Mouse (Mus musculus) intestine, embryonic 14.5 days (tissue): Measurements from ENCODE around the gene Pak6. TPM values are rescaled to one million over a fixed set of nuclear protein-coding genes. Genes with fewer than 3 reads are reported as not detected.

Experiments used
- ATAC-seq: fragments of 200-750 bp; cut with Nextera tagmentation; replicated peaks from 2 replicates; pipeline ENCODE4 v1.8.0; 2017; ENCODE audit warnings: low read depth, moderate number of reproducible peaks, moderate TSS enrichment, moderate library complexity; ENCODE audit not compliant: low FRiP score, low TSS enrichment
- DNase-seq: peaks from one replicate; pipeline ENCODE4 v3.0.0-alpha.2; 2018; ENCODE audit warnings: low spot score
- H3K27ac ChIP-seq: fragments of 300-500 bp; sonication (generic); 2 replicates; pipeline ENCODE4 v1.5.1; 2014; ENCODE audit warnings: low read depth, mild to moderate bottlenecking, control low read depth
- H3K27me3 ChIP-seq: fragments of 300-500 bp; sonication (generic); replicated peaks from 2 replicates; pipeline ENCODE4 v1.6.1; 2014; ENCODE audit warnings: low read length, control low read depth; ENCODE audit not compliant: control insufficient read depth, insufficient read depth
- H3K36me3 ChIP-seq: fragments of 300-500 bp; sonication (generic); 2 replicates; pipeline ENCODE4 v1.6.1; 2014; ENCODE audit warnings: low read length, control low read depth; ENCODE audit not compliant: control insufficient read depth, insufficient read depth
- H3K4me1 ChIP-seq: fragments of 300-500 bp; sonication (generic); replicated peaks from 2 replicates; pipeline ENCODE4 v1.6.1; 2014; ENCODE audit warnings: low read length, control low read depth, mixed read lengths; ENCODE audit not compliant: control insufficient read depth, insufficient read depth
- H3K4me2 ChIP-seq: fragments of 300-500 bp; sonication (generic); 2 replicates; pipeline ENCODE4 v1.6.1; 2014; ENCODE audit warnings: low read length
- H3K4me3 ChIP-seq: fragments of 300-500 bp; sonication (generic); 2 replicates; pipeline ENCODE4 v1.5.1; 2014; ENCODE audit warnings: low read depth, low read length, control low read depth, mixed read lengths
- H3K9ac ChIP-seq: fragments of 300-500 bp; sonication (generic); 2 replicates; pipeline ENCODE4 v1.6.1; 2014; ENCODE audit warnings: mild to moderate bottlenecking, low read length
- H3K9me3 ChIP-seq: fragments of 300-500 bp; sonication (generic); 2 replicates; pipeline ENCODE4 v1.6.1; 2016; ENCODE audit warnings: low read length, control low read depth; ENCODE audit not compliant: control insufficient read depth
- WGBS: fragments of 180-500 bp; shearing (Covaris S2); extraction: QIAGEN DNeasy Blood & Tissue Kit; methylation state at CpG from one replicate; pipeline ENCODE4 v1.1.7; 2014; 5-methylcytosine and 5-hydroxymethylcytosine counted together
- polyA plus RNA-seq: library from polyadenylated mRNA; unstranded; fragments of >200 nt; fragmentation: Nextera tagmentation; extraction: Ambion mirVana; gene quantifications from 2 replicates; pipeline ENCODE4 v1.2.1, GENCODE M21; 2014

Pak6 gene
- polyA plus RNA-seq, 1 experiment from 2014 or later: 2.7 TPM

- DNase-seq: no peak
- WGBS: 32% methylated on average over 2 of the region's 2 CpGs
- Histone ChIP-seq H3K9me3 (no peaks in the 10 kb centered on the region), H3K4me1 (no peaks in the 10 kb centered on the region), H3K9ac (no peak overlapping the region), H3K4me2 (no peak overlapping the region), H3K4me3 (no peak overlapping the region), H3K27ac (no peak overlapping the region), H3K27me3 (peaks cover 20% of the 10 kb centered on the region), H3K36me3 (no peaks in the 10 kb centered on the region)
- no peak for ATAC-seq
These were observed 6.7 kb downstream of the Pak6 start for GRCm38 (mm10) chr2:118669785-118670184.

- peaks cover 38% of the 10 kb centered on the region for H3K27me3 ChIP-seq
- no peaks in the 10 kb centered on the region for H3K9me3 ChIP-seq
- ATAC-seq (no peak), DNase-seq (no peak)
- no peak overlapping the region for H3K27ac ChIP-seq
- H3K4me3 ChIP-seq: no peak overlapping the region
- no peak overlapping the region for H3K9ac ChIP-seq
- no peak overlapping the region for H3K4me2 ChIP-seq
- no peaks in the 10 kb centered on the region for H3K36me3 ChIP-seq
- no peaks in the 10 kb centered on the region for H3K4me1 ChIP-seq
- WGBS: 92% methylated on average over 1 of the region's 1 CpGs
These were observed 8.6 kb downstream of the Pak6 start for GRCm38 (mm10) chr2:118671728-118672127.

- H3K27me3 ChIP-seq: peaks cover 60% of the 10 kb centered on the region
- H3K4me3 ChIP-seq: no peak overlapping the region
- no peaks in the 10 kb centered on the region for H3K36me3 ChIP-seq
- H3K4me1 ChIP-seq: peaks cover 5% of the 10 kb centered on the region
- H3K9ac ChIP-seq: no peak overlapping the region
- no peak overlapping the region for H3K27ac ChIP-seq
- no peak overlapping the region for H3K4me2 ChIP-seq
- ATAC-seq (no peak), DNase-seq (no peak)
- WGBS: 32% methylated on average over 15 of the region's 15 CpGs
- H3K9me3 ChIP-seq: no peaks in the 10 kb centered on the region
These were observed 10.8 kb downstream of the Pak6 start for GRCm38 (mm10) chr2:118673686-118674465.

- no peak overlapping the region for H3K9ac ChIP-seq
- no peak overlapping the region for H3K4me2 ChIP-seq
- peaks cover 66% of the 10 kb centered on the region for H3K27me3 ChIP-seq
- DNase-seq: no peak
- no peak for ATAC-seq
- H3K4me1 ChIP-seq: peaks cover 5% of the 10 kb centered on the region
- no peak overlapping the region for H3K27ac ChIP-seq
- H3K36me3 ChIP-seq: no peaks in the 10 kb centered on the region
- no peaks in the 10 kb centered on the region for H3K9me3 ChIP-seq
- no peak overlapping the region for H3K4me3 ChIP-seq
- 23% methylated on average over 7 of the region's 7 CpGs for WGBS
These were observed 11.4 kb downstream of the Pak6 start for GRCm38 (mm10) chr2:118674500-118674899.

GRCm38 (mm10) chr2:118676839-118677741 is 14.0 kb downstream of the Pak6 start:
- no peak overlapping the region for H3K27ac ChIP-seq
- DNase-seq (peak; percentile 76), ATAC-seq (peak; percentile 75)
- H3K9ac ChIP-seq: peak overlapping the region; percentile 53
- H3K4me2 ChIP-seq: peak overlapping the region; percentile 96
- H3K4me1 ChIP-seq: peaks cover 5% of the 10 kb centered on the region
- WGBS: under 1% methylated on average over 89 of the region's 89 CpGs
- H3K27me3 ChIP-seq: peaks cover 67% of the 10 kb centered on the region
- H3K9me3 ChIP-seq: no peaks in the 10 kb centered on the region
- no peaks in the 10 kb centered on the region for H3K36me3 ChIP-seq
- H3K4me3 ChIP-seq: peak overlapping the region; percentile 47

GRCm38 (mm10) chr2:118677817-118678216 is 14.7 kb downstream of the Pak6 start:
- peak overlapping the region; percentile 53; the same call in 1 of the 2 replicates for H3K9ac ChIP-seq
- peaks cover 66% of the 10 kb centered on the region for H3K27me3 ChIP-seq
- H3K4me3 ChIP-seq: peak overlapping the region; percentile 47
- peak overlapping the region; percentile 96 for H3K4me2 ChIP-seq
- H3K4me1 ChIP-seq: peaks cover 5% of the 10 kb centered on the region
- H3K36me3 ChIP-seq: no peaks in the 10 kb centered on the region
- H3K27ac ChIP-seq: no peak overlapping the region
- WGBS: 7% methylated on average over 4 of the region's 4 CpGs
- ATAC-seq (peak; percentile 8; the same call in 1 of the 2 replicates), DNase-seq (no peak)
- no peaks in the 10 kb centered on the region for H3K9me3 ChIP-seq

GRCm38 (mm10) chr2:118679577-118679976 is 16.5 kb downstream of the Pak6 start:
- no peaks in the 10 kb centered on the region for H3K36me3 ChIP-seq
- no peak for ATAC-seq
- H3K27me3 ChIP-seq: peaks cover 49% of the 10 kb centered on the region
- H3K4me3 ChIP-seq: no peak overlapping the region
- H3K4me1 ChIP-seq: peaks cover 5% of the 10 kb centered on the region
- 75% methylated on average over 3 of the region's 3 CpGs for WGBS
- DNase-seq: no peak
- H3K9me3 ChIP-seq: no peaks in the 10 kb centered on the region
- no peak overlapping the region for H3K9ac ChIP-seq
- no peak overlapping the region for H3K27ac ChIP-seq
- no peak overlapping the region for H3K4me2 ChIP-seq

GRCm38 (mm10) chr2:118680926-118681325 is 17.8 kb downstream of the Pak6 start:
- no peak overlapping the region for H3K27ac ChIP-seq

More at GRCm38 (mm10) chr2:118680926-118681325, 17.8 kb downstream of the Pak6 start:
- H3K9me3 ChIP-seq: no peaks in the 10 kb centered on the region
- no peak overlapping the region for H3K4me2 ChIP-seq
- DNase-seq (no peak), ATAC-seq (no peak)
- H3K4me1 ChIP-seq: peaks cover 5% of the 10 kb centered on the region
- H3K9ac ChIP-seq: no peak overlapping the region
- H3K27me3 ChIP-seq: peaks cover 36% of the 10 kb centered on the region
- no peaks in the 10 kb centered on the region for H3K36me3 ChIP-seq
- H3K4me3 ChIP-seq: no peak overlapping the region
- 91% methylated on average over 6 of the region's 6 CpGs for WGBS
